Mouse (Mus musculus) embryonic facial prominence, embryonic 12.5 days (tissue): ENCODE data around the gene Tnnt3. TPM values are rescaled to one million over a fixed set of nuclear protein-coding genes. Genes with fewer than 3 reads are reported as not detected.

Experiments used
- ATAC-seq: fragments of 200-750 bp; cut with Nextera tagmentation; 2 replicates; pipeline ENCODE4 v1.8.0; 2017; ENCODE audit not compliant: insufficient number of reproducible peaks, insufficient read depth, low FRiP score, low TSS enrichment
- H3K27ac ChIP-seq: fragments of 300-500 bp; sonication (generic); 2 replicates; pipeline ENCODE4 v1.5.1; 2016; ENCODE audit warnings: mild to moderate bottlenecking
- H3K27me3 ChIP-seq: fragments of 300-500 bp; sonication (generic); 2 replicates; pipeline ENCODE4 v1.6.1; 2016; ENCODE audit warnings: mild to moderate bottlenecking, moderate library complexity
- H3K36me3 ChIP-seq: fragments of 300-500 bp; sonication (generic); 2 replicates; pipeline ENCODE4 v1.6.1; 2016; ENCODE audit warnings: mild to moderate bottlenecking
- H3K4me1 ChIP-seq: fragments of 300-500 bp; sonication (generic); 2 replicates; pipeline ENCODE4 v1.6.1; 2016
- H3K4me2 ChIP-seq: fragments of 300-500 bp; sonication (generic); replicated peaks from 2 replicates; pipeline ENCODE4 v1.6.1; 2016; ENCODE audit warnings: mild to moderate bottlenecking, moderate library complexity
- H3K4me3 ChIP-seq: fragments of 300-500 bp; sonication (generic); 2 replicates; pipeline ENCODE4 v1.5.1; 2016; ENCODE audit warnings: mild to moderate bottlenecking
- H3K9ac ChIP-seq: fragments of 300-500 bp; sonication (generic); 2 replicates; pipeline ENCODE4 v1.6.1; 2016; ENCODE audit warnings: mild to moderate bottlenecking, moderate library complexity
- H3K9me3 ChIP-seq: fragments of 300-500 bp; sonication (generic); 2 replicates; pipeline ENCODE4 v1.6.1; 2016; ENCODE audit warnings: mild to moderate bottlenecking, moderate library complexity
- WGBS: fragments of 180-500 bp; shearing (Covaris S2); methylation state at CpG from one replicate; pipeline ENCODE4 v1.1.7; 2016; 5-methylcytosine and 5-hydroxymethylcytosine counted together
- polyA plus RNA-seq: library from polyadenylated mRNA; unstranded; fragments of >200 nt; fragmentation: Nextera tagmentation; extraction: Ambion mirVana; gene quantifications from 2 replicates; pipeline ENCODE4 v1.2.1, GENCODE M21; 2016

The Tnnt3 gene
- polyA plus RNA-seq, 1 experiment from 2014 or later, result 6.9 TPM

GRCm38 (mm10) chr7:142557696-142558095, 59.1 kb downstream of the Tnnt3 start:
- ATAC-seq, result no peak
- no peak overlapping the region for H3K27ac ChIP-seq
- H3K9me3 ChIP-seq, result no peaks in the 10 kb centered on the region
- H3K36me3 ChIP-seq, result no peaks in the 10 kb centered on the region
- no peak overlapping the region for H3K4me3 ChIP-seq
- H3K9ac ChIP-seq, result no peak overlapping the region; the same call in 1 of the 2 replicates
- no peaks in the 10 kb centered on the region for H3K27me3 ChIP-seq
- no peak overlapping the region for H3K4me2 ChIP-seq
- H3K4me1 ChIP-seq, result peaks cover 80% of the 10 kb centered on the region
- WGBS, result 25% methylated on average over 6 of the region's 6 CpGs

DNA sequence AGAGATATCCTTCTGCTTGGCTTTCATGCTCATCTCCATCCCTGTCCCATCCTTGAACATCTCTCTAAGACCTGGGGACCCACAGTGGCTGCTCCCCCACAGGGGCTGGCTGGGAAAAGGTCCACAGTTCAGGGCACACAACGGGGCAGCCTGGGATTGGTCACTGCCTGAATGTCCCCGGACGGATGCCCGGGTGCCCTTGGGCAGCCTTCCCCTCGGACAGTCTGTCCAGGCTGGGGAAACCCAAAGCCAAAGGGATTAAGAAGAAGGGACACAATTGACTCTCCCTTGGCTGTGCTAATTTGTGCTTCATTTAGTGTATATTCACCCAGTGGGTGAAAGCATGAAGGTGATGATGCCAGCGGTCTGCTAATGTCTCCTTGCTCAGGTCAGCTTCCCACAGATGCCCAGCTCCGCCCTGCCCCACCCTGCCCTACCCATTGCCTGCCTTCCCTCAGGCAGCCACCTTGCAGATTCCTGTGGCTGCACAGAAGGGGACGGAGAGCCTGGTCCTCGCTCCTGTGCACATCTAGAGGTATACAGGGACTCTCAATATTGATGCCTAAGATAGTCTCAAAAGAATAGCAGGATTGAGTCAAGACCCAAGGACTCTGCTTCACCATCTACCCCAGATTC, 60.0 kb downstream of the Tnnt3 start:
- H3K4me2 ChIP-seq, result no peak overlapping the region
- H3K27ac ChIP-seq, result no peak overlapping the region; the same call in 1 of the 2 replicates
- no peak overlapping the region for H3K4me3 ChIP-seq
- no peaks in the 10 kb centered on the region for H3K36me3 ChIP-seq
- peaks cover 82% of the 10 kb centered on the region for H3K4me1 ChIP-seq
- H3K9me3 ChIP-seq, result no peaks in the 10 kb centered on the region
- no peak for ATAC-seq
- 94% methylated on average over 9 of the region's 9 CpGs for WGBS
- no peaks in the 10 kb centered on the region for H3K27me3 ChIP-seq
- no peak overlapping the region for H3K9ac ChIP-seq

DNA sequence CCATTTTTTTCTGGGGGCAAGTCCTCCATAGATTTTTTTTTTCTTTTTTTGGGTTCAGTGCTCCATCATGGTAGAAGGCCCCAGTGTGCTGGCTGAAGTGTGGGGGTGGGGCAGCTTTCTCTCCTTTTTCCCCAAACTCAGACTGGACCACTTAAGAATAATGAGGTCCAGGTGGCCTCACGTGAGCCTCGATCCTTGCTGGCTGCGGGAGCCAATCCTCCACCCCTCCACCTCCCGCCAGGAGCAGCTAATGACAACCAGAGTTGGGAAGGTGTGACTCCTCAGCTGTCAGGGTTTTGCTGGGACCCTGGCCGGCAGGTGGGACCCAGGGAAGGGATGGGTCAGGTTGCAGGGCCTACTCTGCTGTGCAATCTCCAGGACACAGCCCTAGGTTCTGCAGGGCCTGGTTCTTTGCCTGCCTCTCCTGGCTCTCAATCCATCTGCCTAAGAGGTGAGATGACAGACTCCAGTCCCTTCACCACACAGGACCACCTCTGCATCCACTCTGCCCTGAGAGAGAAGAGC, 61.1 kb downstream of the Tnnt3 start:
- WGBS, result 9% methylated on average over 5 of the region's 5 CpGs
- Histone ChIP-seq H3K9ac (no peak overlapping the region), H3K36me3 (no peaks in the 10 kb centered on the region), H3K4me3 (no peak overlapping the region), H3K27ac (peak overlapping the region; percentile 89), H3K4me2 (no peak overlapping the region), H3K27me3 (no peaks in the 10 kb centered on the region), H3K9me3 (no peaks in the 10 kb centered on the region), H3K4me1 (peaks cover 77% of the 10 kb centered on the region)
- no peak for ATAC-seq

DNA sequence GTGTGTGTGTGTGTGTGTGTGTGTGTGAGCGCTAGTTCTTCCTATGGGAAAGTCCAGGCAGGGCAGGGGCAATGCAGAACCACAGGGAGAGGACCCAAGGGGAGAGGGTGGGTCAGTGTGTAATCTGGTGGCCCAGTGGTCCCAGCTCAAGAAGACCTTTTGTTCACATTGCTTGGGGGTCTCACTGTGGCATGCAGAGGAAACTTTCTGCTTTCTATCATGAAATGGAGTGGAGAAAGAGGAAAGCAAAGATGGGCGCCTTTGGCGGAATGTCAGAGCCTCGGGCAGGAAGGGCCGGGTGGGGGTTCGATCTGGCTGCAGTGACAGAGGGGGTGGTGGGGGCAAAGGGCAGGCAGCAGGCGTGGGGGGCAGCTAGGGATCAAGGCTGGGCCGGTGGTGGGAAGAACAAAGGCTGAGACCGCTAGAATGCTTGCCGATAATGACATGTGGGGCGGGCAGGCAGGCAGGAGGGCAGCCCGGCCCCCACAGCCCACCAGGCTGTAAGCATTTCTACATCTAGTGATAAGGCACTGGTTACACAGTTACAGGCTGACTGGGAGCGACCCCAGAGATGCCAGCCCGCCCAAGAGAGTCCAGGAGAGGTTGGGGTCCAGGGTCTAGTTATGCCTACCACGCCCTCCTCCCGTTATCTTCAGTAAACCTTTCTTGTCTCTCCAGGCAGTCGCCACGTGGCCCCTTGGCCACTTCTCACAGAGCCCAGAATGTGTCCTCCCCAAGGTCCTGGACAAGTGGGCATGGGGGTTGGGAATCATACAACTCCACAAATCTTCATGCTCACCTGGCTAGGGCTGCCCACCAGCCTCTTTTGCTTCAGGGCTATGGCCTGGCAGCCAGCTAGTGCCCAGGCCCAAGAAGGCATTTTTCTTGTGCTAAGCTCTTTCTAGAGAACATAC, 62.6 kb downstream of the Tnnt3 start:
- no peaks in the 10 kb centered on the region for H3K36me3 ChIP-seq
- no peaks in the 10 kb centered on the region for H3K9me3 ChIP-seq
- H3K27me3 ChIP-seq, result no peaks in the 10 kb centered on the region
- H3K27ac ChIP-seq, result peak overlapping the region; percentile 89
- no peak overlapping the region for H3K4me2 ChIP-seq
- ATAC-seq, result no peak
- 0 out of 2 replicates have a peak overlapping the region, but pooled peaks have one; percentile 1 for H3K9ac ChIP-seq
- no peak overlapping the region for H3K4me3 ChIP-seq
- WGBS, result 27% methylated on average over 18 of the region's 18 CpGs
- H3K4me1 ChIP-seq, result peaks cover 73% of the 10 kb centered on the region

- Histone ChIP-seq H3K4me1 (peaks cover 73% of the 10 kb centered on the region), H3K36me3 (no peaks in the 10 kb centered on the region), H3K27ac (peak overlapping the region; percentile 89), H3K9me3 (no peaks in the 10 kb centered on the region), H3K9ac (0 out of 2 replicates have a peak overlapping the region, but pooled peaks have one; percentile 1), H3K4me3 (no peak overlapping the region), H3K4me2 (no peak overlapping the region), H3K27me3 (no peaks in the 10 kb centered on the region)
- ATAC-seq, result no peak
- WGBS, result 53% methylated on average over 4 of the region's 4 CpGs
Observed at GRCm38 (mm10) chr7:142561856-142562404, 63.3 kb downstream of the Tnnt3 start.

- WGBS, result 25% methylated on average over 6 of the region's 6 CpGs
- Histone ChIP-seq H3K9me3 (no peaks in the 10 kb centered on the region), H3K4me3 (no peak overlapping the region), H3K27ac (peak overlapping the region; percentile 89), H3K4me2 (no peak overlapping the region), H3K9ac (no peak overlapping the region), H3K4me1 (peaks cover 63% of the 10 kb centered on the region), H3K36me3 (no peaks in the 10 kb centered on the region), H3K27me3 (no peaks in the 10 kb centered on the region)
- no peak for ATAC-seq
Observed at GRCm38 (mm10) chr7:142563168-142563567, 64.5 kb downstream of the Tnnt3 start.

DNA sequence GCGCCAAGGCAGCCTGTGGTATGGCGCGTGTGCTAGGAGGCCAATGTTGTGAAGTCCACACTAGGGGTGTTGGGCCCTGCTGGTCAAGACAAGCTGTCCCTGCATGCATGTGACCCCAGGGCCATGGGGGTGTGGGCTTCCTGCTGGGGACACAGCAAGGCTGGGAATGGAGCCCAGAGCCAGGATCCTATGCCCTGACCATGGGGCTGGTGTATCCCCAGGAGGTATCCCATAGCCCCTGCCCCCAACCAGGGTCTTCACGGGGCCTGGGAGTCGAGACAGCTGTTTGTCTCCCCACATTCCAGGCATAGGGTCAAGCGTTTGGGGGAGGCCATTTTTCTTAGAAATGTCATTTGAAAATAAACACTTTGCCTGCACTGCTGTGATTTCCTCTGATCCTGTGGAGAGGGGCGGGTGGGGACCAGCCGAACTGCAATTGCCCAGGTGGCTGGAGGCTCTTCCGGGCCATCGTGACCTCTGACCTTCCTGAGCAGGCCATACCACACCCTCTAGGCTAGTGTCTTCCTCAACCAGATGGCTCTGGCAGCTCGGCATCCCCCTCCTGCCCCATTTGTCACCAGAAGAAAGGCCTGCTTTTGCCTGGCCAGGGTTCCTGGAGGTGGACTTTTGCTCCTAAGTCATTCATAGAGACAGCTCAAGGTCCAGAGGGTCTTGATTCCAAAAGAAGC, 66.5 kb downstream of the Tnnt3 start:
- Histone ChIP-seq H3K4me1 (peaks cover 61% of the 10 kb centered on the region), H3K9me3 (no peaks in the 10 kb centered on the region), H3K36me3 (no peaks in the 10 kb centered on the region), H3K4me2 (no peak overlapping the region), H3K9ac (no peak overlapping the region), H3K27ac (peak overlapping the region; percentile 89), H3K27me3 (no peaks in the 10 kb centered on the region), H3K4me3 (no peak overlapping the region)
- ATAC-seq, result no peak
- 35% methylated on average over 11 of the region's 11 CpGs for WGBS

Other genes starting within 250 kb of the Tnnt3 start
- gene Gm2431, start 240.5 kb upstream of the Tnnt3 start, polyA plus RNA-seq, result not detected in 2 replicates
- not detected in 2 replicates for gene Gm4559, start 224.5 kb upstream of the Tnnt3 start, polyA plus RNA-seq
- gene Krtap5-1, start 201.7 kb upstream of the Tnnt3 start, polyA plus RNA-seq, result not detected in 2 replicates
- gene Krtap5-4, start 195.3 kb upstream of the Tnnt3 start, polyA plus RNA-seq, result not detected in 2 replicates
- 2.3 and 2.9 TPM in 2 replicates for gene Ifitm10, start 125.1 kb upstream of the Tnnt3 start, polyA plus RNA-seq
- gene Gm49369, start 116.2 kb upstream of the Tnnt3 start, polyA plus RNA-seq, result 0.67 TPM in 1 of 2 replicates, not detected in the other
- 208 and 210 TPM in 2 replicates for gene Ctsd, start 110.8 kb upstream of the Tnnt3 start, polyA plus RNA-seq
- gene Syt8, start 64.0 kb upstream of the Tnnt3 start, polyA plus RNA-seq, result 0.35 TPM in 1 of 2 replicates, not detected in the other
- 7.1 and 9.6 TPM in 2 replicates for gene Tnni2, start 57.0 kb upstream of the Tnnt3 start, polyA plus RNA-seq
- gene Lsp1, start 38.0 kb upstream of the Tnnt3 start, polyA plus RNA-seq, result 24.5 and 24.7 TPM in 2 replicates
- 19.8 and 32.6 TPM in 2 replicates for gene Mrpl23, start 33.9 kb downstream of the Tnnt3 start, polyA plus RNA-seq
- gene Igf2, start 168.0 kb downstream of the Tnnt3 start, polyA plus RNA-seq, result 701 and 722 TPM in 2 replicates
- gene Gm49394, start 171.1 kb downstream of the Tnnt3 start, polyA plus RNA-seq, result 0.04 TPM in 1 of 2 replicates, not detected in the other
- not detected in 2 replicates for gene Ins2, start 244.5 kb downstream of the Tnnt3 start, polyA plus RNA-seq